Mouse (Mus musculus): ENCODE results near the gene Prcc. TPM values are rescaled to one million over a fixed set of nuclear protein-coding genes. Genes with fewer than 3 reads are reported as not detected.

Prcc gene
- polyA plus RNA-seq, 1 experiment from 2014 or later: 15.6 TPM

GRCm38 (mm10) chr3:87859813-87860212 is 25.6 kb downstream of the Prcc start:
- no peak overlapping the region for H3K9ac ChIP-seq (ENCODE audit: low read depth, low read length)
- H3K27me3 ChIP-seq (ENCODE audit: control insufficient read depth, insufficient read depth, low read length): no peaks in the 10 kb centered on the region
- H3K4me1 ChIP-seq (ENCODE audit: control insufficient read depth, insufficient read depth, low read length): no peaks in the 10 kb centered on the region
- H3K4me2 ChIP-seq (replicated peaks; ENCODE audit: low read depth, low read length): no peak overlapping the region
- H3K27ac ChIP-seq (ENCODE audit: low read depth, low read length): no peak overlapping the region
- peaks cover 62% of the 10 kb centered on the region for H3K36me3 ChIP-seq (ENCODE audit: control insufficient read depth, insufficient read depth, low read length)
- peak; percentile 54; the same call in 1 of the 2 replicates for ATAC-seq (ENCODE audit: low FRiP score, low TSS enrichment)
- H3K4me3 ChIP-seq (ENCODE audit: low read length): no peak overlapping the region
- no peaks in the 10 kb centered on the region for H3K9me3 ChIP-seq (ENCODE audit: control insufficient read depth, low read length)
- WGBS: 26% methylated on average over 3 of the region's 3 CpGs

GRCm38 (mm10) chr3:87857666-87858065 is 27.7 kb downstream of the Prcc start:
- Histone ChIP-seq H3K9me3 (ENCODE audit: control insufficient read depth, low read length) (no peaks in the 10 kb centered on the region), H3K4me2 (replicated peaks; ENCODE audit: low read depth, low read length) (no peak overlapping the region), H3K36me3 (ENCODE audit: control insufficient read depth, insufficient read depth, low read length) (peaks cover 50% of the 10 kb centered on the region), H3K9ac (ENCODE audit: low read depth, low read length) (no peak overlapping the region), H3K4me1 (ENCODE audit: control insufficient read depth, insufficient read depth, low read length) (no peaks in the 10 kb centered on the region), H3K27me3 (ENCODE audit: control insufficient read depth, insufficient read depth, low read length) (no peaks in the 10 kb centered on the region), H3K4me3 (ENCODE audit: low read length) (no peak overlapping the region), H3K27ac (ENCODE audit: low read depth, low read length) (no peak overlapping the region)
- WGBS: 93% methylated on average over 8 of the region's 8 CpGs
- ATAC-seq (ENCODE audit: low FRiP score, low TSS enrichment): no peak

- H3K4me2 ChIP-seq (replicated peaks; ENCODE audit: low read depth, low read length): no peak overlapping the region
- peaks cover 35% of the 10 kb centered on the region for H3K36me3 ChIP-seq (ENCODE audit: control insufficient read depth, insufficient read depth, low read length)
- no peak overlapping the region for H3K4me3 ChIP-seq (ENCODE audit: low read length)
- 88% methylated on average over 8 of the region's 8 CpGs for WGBS
- H3K27ac ChIP-seq (ENCODE audit: low read depth, low read length): no peak overlapping the region
- H3K27me3 ChIP-seq (ENCODE audit: control insufficient read depth, insufficient read depth, low read length): no peaks in the 10 kb centered on the region
- no peak for ATAC-seq (ENCODE audit: low FRiP score, low TSS enrichment)
- H3K9me3 ChIP-seq (ENCODE audit: control insufficient read depth, low read length): no peaks in the 10 kb centered on the region
- no peaks in the 10 kb centered on the region for H3K4me1 ChIP-seq (ENCODE audit: control insufficient read depth, insufficient read depth, low read length)
- no peak overlapping the region for H3K9ac ChIP-seq (ENCODE audit: low read depth, low read length)
Observed at GRCm38 (mm10) chr3:87855936-87856335, 29.5 kb downstream of the Prcc start.

- Histone ChIP-seq H3K9ac (ENCODE audit: low read depth, low read length) (no peak overlapping the region), H3K4me2 (replicated peaks; ENCODE audit: low read depth, low read length) (no peak overlapping the region), H3K36me3 (ENCODE audit: control insufficient read depth, insufficient read depth, low read length) (peaks cover 31% of the 10 kb centered on the region), H3K27me3 (ENCODE audit: control insufficient read depth, insufficient read depth, low read length) (no peaks in the 10 kb centered on the region), H3K4me3 (ENCODE audit: low read length) (no peak overlapping the region), H3K9me3 (ENCODE audit: control insufficient read depth, low read length) (no peaks in the 10 kb centered on the region), H3K27ac (ENCODE audit: low read depth, low read length) (no peak overlapping the region), H3K4me1 (ENCODE audit: control insufficient read depth, insufficient read depth, low read length) (no peaks in the 10 kb centered on the region)
- 50% methylated on average over 7 of the region's 7 CpGs for WGBS
- ATAC-seq (ENCODE audit: low FRiP score, low TSS enrichment): 0 out of 2 replicates have a peak, but pooled peaks have one; percentile 29
Observed at GRCm38 (mm10) chr3:87854795-87855568, 30.4 kb downstream of the Prcc start.

GRCm38 (mm10) chr3:87849117-87849516 is 36.3 kb downstream of the Prcc start:
- no peak overlapping the region for H3K4me3 ChIP-seq (ENCODE audit: low read length)
- H3K36me3 ChIP-seq (ENCODE audit: control insufficient read depth, insufficient read depth, low read length): no peaks in the 10 kb centered on the region
- H3K4me2 ChIP-seq (replicated peaks; ENCODE audit: low read depth, low read length): no peak overlapping the region
- no peaks in the 10 kb centered on the region for H3K9me3 ChIP-seq (ENCODE audit: control insufficient read depth, low read length)
- no peak for ATAC-seq (ENCODE audit: low FRiP score, low TSS enrichment)
- WGBS: 83% methylated on average over 14 of the region's 14 CpGs
- no peak overlapping the region for H3K27ac ChIP-seq (ENCODE audit: low read depth, low read length)
- no peak overlapping the region for H3K9ac ChIP-seq (ENCODE audit: low read depth, low read length)
- no peaks in the 10 kb centered on the region for H3K4me1 ChIP-seq (ENCODE audit: control insufficient read depth, insufficient read depth, low read length)
- H3K27me3 ChIP-seq (ENCODE audit: control insufficient read depth, insufficient read depth, low read length): no peaks in the 10 kb centered on the region

- Histone ChIP-seq H3K9me3 (ENCODE audit: control insufficient read depth, low read length) (no peaks in the 10 kb centered on the region), H3K27me3 (ENCODE audit: control insufficient read depth, insufficient read depth, low read length) (no peaks in the 10 kb centered on the region), H3K4me1 (ENCODE audit: control insufficient read depth, insufficient read depth, low read length) (no peaks in the 10 kb centered on the region), H3K36me3 (ENCODE audit: control insufficient read depth, insufficient read depth, low read length) (no peaks in the 10 kb centered on the region), H3K4me3 (ENCODE audit: low read length) (no peak overlapping the region), H3K4me2 (replicated peaks; ENCODE audit: low read depth, low read length) (no peak overlapping the region), H3K9ac (ENCODE audit: low read depth, low read length) (no peak overlapping the region), H3K27ac (ENCODE audit: low read depth, low read length) (no peak overlapping the region)
- no peak for ATAC-seq (ENCODE audit: low FRiP score, low TSS enrichment)
- WGBS: 78% methylated on average over 5 of the region's 5 CpGs
Observed at GRCm38 (mm10) chr3:87847680-87848079, 37.7 kb downstream of the Prcc start.

- Histone ChIP-seq H3K9ac (ENCODE audit: low read depth, low read length) (no peak within 1 kb of the TSS), H3K27me3 (ENCODE audit: control insufficient read depth, insufficient read depth, low read length) (no peaks in the 10 kb centered on the region), H3K27ac (ENCODE audit: low read depth, low read length) (no peak within 1 kb of the TSS), H3K9me3 (ENCODE audit: control insufficient read depth, low read length) (no peaks in the 10 kb centered on the region), H3K4me1 (ENCODE audit: control insufficient read depth, insufficient read depth, low read length) (no peaks in the 10 kb centered on the region), H3K4me3 (ENCODE audit: low read length) (no peak within 1 kb of the TSS), H3K4me2 (replicated peaks; ENCODE audit: low read depth, low read length) (no peak within 1 kb of the TSS), H3K36me3 (ENCODE audit: control insufficient read depth, insufficient read depth, low read length) (no peaks in the 10 kb centered on the region)
- WGBS: 62% methylated on average over 7 of the region's 7 CpGs
- ATAC-seq (ENCODE audit: low FRiP score, low TSS enrichment): no peak
Observed at GRCm38 (mm10) chr3:87846650-87847110, 38.7 kb downstream of the Prcc start, which contains the start of gene Sh2d2a. Gene Sh2d2a (plus strand): TSS chr3:87846755.

- Histone ChIP-seq H3K27ac (ENCODE audit: low read depth, low read length) (no peak overlapping the region), H3K9ac (ENCODE audit: low read depth, low read length) (no peak overlapping the region), H3K4me1 (ENCODE audit: control insufficient read depth, insufficient read depth, low read length) (no peaks in the 10 kb centered on the region), H3K4me2 (replicated peaks; ENCODE audit: low read depth, low read length) (no peak overlapping the region), H3K4me3 (ENCODE audit: low read length) (no peak overlapping the region), H3K9me3 (ENCODE audit: control insufficient read depth, low read length) (no peaks in the 10 kb centered on the region), H3K36me3 (ENCODE audit: control insufficient read depth, insufficient read depth, low read length) (no peaks in the 10 kb centered on the region), H3K27me3 (ENCODE audit: control insufficient read depth, insufficient read depth, low read length) (no peaks in the 10 kb centered on the region)
- no peak for ATAC-seq (ENCODE audit: low FRiP score, low TSS enrichment)
- 77% methylated on average over 4 of the region's 4 CpGs for WGBS
Observed at GRCm38 (mm10) chr3:87846186-87846585, 39.2 kb downstream of the Prcc start.

- H3K4me3 ChIP-seq (ENCODE audit: low read length): no peak overlapping the region
- no peaks in the 10 kb centered on the region for H3K9me3 ChIP-seq (ENCODE audit: control insufficient read depth, low read length)
- H3K4me1 ChIP-seq (ENCODE audit: control insufficient read depth, insufficient read depth, low read length): no peaks in the 10 kb centered on the region
- H3K36me3 ChIP-seq (ENCODE audit: control insufficient read depth, insufficient read depth, low read length): no peaks in the 10 kb centered on the region
- no peak for ATAC-seq (ENCODE audit: low FRiP score, low TSS enrichment)
- no peak overlapping the region for H3K4me2 ChIP-seq (replicated peaks; ENCODE audit: low read depth, low read length)
- H3K9ac ChIP-seq (ENCODE audit: low read depth, low read length): no peak overlapping the region
- 88% methylated on average over 4 of the region's 4 CpGs for WGBS
- H3K27ac ChIP-seq (ENCODE audit: low read depth, low read length): no peak overlapping the region
- H3K27me3 ChIP-seq (ENCODE audit: control insufficient read depth, insufficient read depth, low read length): no peaks in the 10 kb centered on the region
Observed at GRCm38 (mm10) chr3:87844981-87845380, 40.4 kb downstream of the Prcc start.
